Mouse (Mus musculus) ES-Bruce4 (cell line): Measurements from ENCODE around the gene Gfm2.

Source experiments
- CTCF ChIP-seq: IDR thresholded peaks from one replicate; pipeline ENCODE4 v1.8.1; 2011; ENCODE audit warnings: low read depth, low read length
- EP300 ChIP-seq: IDR thresholded peaks from 2 replicates; pipeline ENCODE4 v1.6.1; 2011; ENCODE audit warnings: low read depth, low read length; ENCODE audit not compliant: insufficient read depth
- POLR2A ChIP-seq: IDR thresholded peaks from one replicate; pipeline ENCODE4 v1.8.1; 2011; ENCODE audit warnings: low read length; ENCODE audit not compliant: insufficient read depth

GRCm38 (mm10) chr13:97223856-97224255 lies 86.1 kb downstream of the Gfm2 start:
- TF ChIP-seq CTCF (no peak), POLR2A (no peak), EP300 (no peak)
